Mouse (Mus musculus): Measurements from ENCODE around the gene Col15a1. TPM values are rescaled to one million over a fixed set of nuclear protein-coding genes. Genes with fewer than 3 reads are reported as not detected.

The Col15a1 gene
- polyA plus RNA-seq, 1 experiment = 3.5 TPM

GRCm38 (mm10) chr4:47351386-47352049 is 143.6 kb downstream of the Col15a1 start:
- no peak overlapping the region for H3K27ac ChIP-seq (ENCODE audit: insufficient read depth, low read length)
- peak; percentile 60 to 65 for DNase-seq (ENCODE audit: low read depth in 1 of 2, low spot score in 2 of 2)
- H3K36me3 ChIP-seq (ENCODE audit: control insufficient read depth, insufficient read depth, low read length) = no peaks in the 10 kb centered on the region
- H3K4me3 ChIP-seq (ENCODE audit: extremely low read depth, insufficient read depth, insufficient read length) = no peak overlapping the region
- no peaks in the 10 kb centered on the region; the same call in 1 of the 2 replicates for H3K27me3 ChIP-seq (ENCODE audit: control insufficient read depth, insufficient read depth, low read length)
- TF ChIP-seq CTCF (IDR thresholded peaks at IDR 0.05; ENCODE audit: extremely low read depth, insufficient read depth, insufficient read length, insufficient replicate concordance) (peak; percentile 50; the same call in 1 of the 2 replicates), POLR2A (IDR thresholded peaks at IDR 0.05; ENCODE audit: low read depth, low read length) (no peak)
- 20% methylated on average over 9 of the region's 9 CpGs for WGBS
- H3K4me1 ChIP-seq (ENCODE audit: control insufficient read depth, insufficient read depth, insufficient read length) = 0 out of 2 replicates have a peak, but pooled peaks cover 6% of the 10 kb centered on the region

- H3K4me3 ChIP-seq (ENCODE audit: extremely low read depth, insufficient read depth, insufficient read length) = peak overlapping the region; percentile 91
These were observed 144.2 kb downstream of the Col15a1 start for GRCm38 (mm10) chr4:47352061-47352661.

GRCm38 (mm10) chr4:47352803-47353388 is 144.9 kb downstream of the Col15a1 start, which contains the start of gene Tgfbr1:
Tgfbr1 (plus strand) TSS chr4:47353222.
- WGBS = 1% methylated on average over 48 of the region's 65 CpGs
- Histone ChIP-seq H3K4me3 (ENCODE audit: extremely low read depth, insufficient read depth, insufficient read length) (peak within 1 kb of the TSS; percentile 94), H3K27me3 (ENCODE audit: control insufficient read depth, insufficient read depth, low read length) (no peaks in the 10 kb centered on the region; the same call in 1 of the 2 replicates), H3K36me3 (ENCODE audit: control insufficient read depth, insufficient read depth, low read length) (no peaks in the 10 kb centered on the region), H3K27ac (ENCODE audit: insufficient read depth, low read length) (peak within 1 kb of the TSS; percentile 86), H3K4me1 (ENCODE audit: control insufficient read depth, insufficient read depth, insufficient read length) (0 out of 2 replicates have a peak, but pooled peaks cover 6% of the 10 kb centered on the region)
- TF ChIP-seq CTCF (IDR thresholded peaks at IDR 0.05; ENCODE audit: extremely low read depth, insufficient read depth, insufficient read length, insufficient replicate concordance) (no peak), POLR2A (IDR thresholded peaks at IDR 0.05; ENCODE audit: low read depth, low read length) (peak; percentile 89)
- peak; percentile 89 to 99 for DNase-seq (ENCODE audit: low read depth in 1 of 2, low spot score in 2 of 2)

More at GRCm38 (mm10) chr4:47352061-47352661, 144.2 kb downstream of the Col15a1 start:
- no peaks in the 10 kb centered on the region; the same call in 1 of the 2 replicates for H3K27me3 ChIP-seq (ENCODE audit: control insufficient read depth, insufficient read depth, low read length)
- no peak overlapping the region for H3K27ac ChIP-seq (ENCODE audit: insufficient read depth, low read length)
- H3K36me3 ChIP-seq (ENCODE audit: control insufficient read depth, insufficient read depth, low read length) = no peaks in the 10 kb centered on the region
- 0 out of 2 replicates have a peak, but pooled peaks cover 6% of the 10 kb centered on the region for H3K4me1 ChIP-seq (ENCODE audit: control insufficient read depth, insufficient read depth, insufficient read length)
- TF ChIP-seq POLR2A (IDR thresholded peaks at IDR 0.05; ENCODE audit: low read depth, low read length) (no peak), CTCF (IDR thresholded peaks at IDR 0.05; ENCODE audit: extremely low read depth, insufficient read depth, insufficient read length, insufficient replicate concordance) (no peak)
- peak in 1 of 2 experiments; percentile 22 for DNase-seq (ENCODE audit: low read depth in 1 of 2, low spot score in 2 of 2)
- WGBS = 2% methylated on average over 32 of the region's 32 CpGs

- 0 out of 2 replicates have a peak, but pooled peaks cover 6% of the 10 kb centered on the region for H3K4me1 ChIP-seq (ENCODE audit: control insufficient read depth, insufficient read depth, insufficient read length)
- no peaks in the 10 kb centered on the region for H3K36me3 ChIP-seq (ENCODE audit: control insufficient read depth, insufficient read depth, low read length)
- H3K27me3 ChIP-seq (ENCODE audit: control insufficient read depth, insufficient read depth, low read length) = no peaks in the 10 kb centered on the region; the same call in 1 of the 2 replicates
- DNase-seq (ENCODE audit: low read depth in 1 of 2, low spot score in 2 of 2) = peak in 1 of 2 experiments; percentile 58
- TF ChIP-seq POLR2A (IDR thresholded peaks at IDR 0.05; ENCODE audit: low read depth, low read length) = no peak
- no peak for TF ChIP-seq CTCF (IDR thresholded peaks at IDR 0.05; ENCODE audit: extremely low read depth, insufficient read depth, insufficient read length, insufficient replicate concordance)
- peak overlapping the region; percentile 94 for H3K4me3 ChIP-seq (ENCODE audit: extremely low read depth, insufficient read depth, insufficient read length)
- H3K27ac ChIP-seq (ENCODE audit: insufficient read depth, low read length) = peak overlapping the region; percentile 86
- WGBS = 2% methylated on average over 66 of the region's 73 CpGs
These were observed 145.6 kb downstream of the Col15a1 start for GRCm38 (mm10) chr4:47353416-47354111.

- H3K27ac ChIP-seq (ENCODE audit: insufficient read depth, low read length) = no peak overlapping the region
- 43% methylated on average over 3 of the region's 3 CpGs for WGBS
These were observed 146.3 kb downstream of the Col15a1 start for GRCm38 (mm10) chr4:47354304-47354703.

GRCm38 (mm10) chr4:47362662-47363061 is 154.7 kb downstream of the Col15a1 start:
- Histone ChIP-seq H3K27me3 (ENCODE audit: control insufficient read depth, insufficient read depth, low read length) (no peaks in the 10 kb centered on the region), H3K4me1 (ENCODE audit: control insufficient read depth, insufficient read depth, insufficient read length) (no peaks in the 10 kb centered on the region; the same call in 1 of the 2 replicates), H3K4me3 (ENCODE audit: extremely low read depth, insufficient read depth, insufficient read length) (no peak overlapping the region), H3K27ac (ENCODE audit: insufficient read depth, low read length) (no peak overlapping the region), H3K36me3 (ENCODE audit: control insufficient read depth, insufficient read depth, low read length) (no peaks in the 10 kb centered on the region)
- no peak for TF ChIP-seq POLR2A (IDR thresholded peaks at IDR 0.05; ENCODE audit: low read depth, low read length)
- TF ChIP-seq CTCF (IDR thresholded peaks at IDR 0.05; ENCODE audit: extremely low read depth, insufficient read depth, insufficient read length, insufficient replicate concordance) = no peak
- WGBS = 86% methylated on average over 2 of the region's 2 CpGs
- DNase-seq (ENCODE audit: low read depth in 1 of 2, low spot score in 2 of 2) = no peak

More at GRCm38 (mm10) chr4:47354304-47354703, 146.3 kb downstream of the Col15a1 start:
- no peaks in the 10 kb centered on the region; the same call in 1 of the 2 replicates for H3K27me3 ChIP-seq (ENCODE audit: control insufficient read depth, insufficient read depth, low read length)
- no peak for DNase-seq (ENCODE audit: low read depth in 1 of 2, low spot score in 2 of 2)
- no peak for TF ChIP-seq POLR2A (IDR thresholded peaks at IDR 0.05; ENCODE audit: low read depth, low read length)
- no peak for TF ChIP-seq CTCF (IDR thresholded peaks at IDR 0.05; ENCODE audit: extremely low read depth, insufficient read depth, insufficient read length, insufficient replicate concordance)
- no peaks in the 10 kb centered on the region for H3K36me3 ChIP-seq (ENCODE audit: control insufficient read depth, insufficient read depth, low read length)
- H3K4me3 ChIP-seq (ENCODE audit: extremely low read depth, insufficient read depth, insufficient read length) = no peak overlapping the region; the same call in 1 of the 2 replicates
- 0 out of 2 replicates have a peak, but pooled peaks cover 6% of the 10 kb centered on the region for H3K4me1 ChIP-seq (ENCODE audit: control insufficient read depth, insufficient read depth, insufficient read length)

Other genes starting within 250 kb of the Col15a1 start
- 0.01 TPM in 1 of 2 replicates, not detected in the other for gene Gabbr2, start 216.3 kb upstream of the Col15a1 start, polyA plus RNA-seq (2012; rRNA removed)
- gene Anks6, start 150.7 kb upstream of the Col15a1 start, polyA plus RNA-seq (2012; rRNA removed) = 1.5 and 1.6 TPM in 2 replicates
- 11.9 and 13.7 TPM in 2 replicates for gene Galnt12, start 116.3 kb upstream of the Col15a1 start, polyA plus RNA-seq (2012; rRNA removed)
- 4.6 and 5.5 TPM in 2 replicates for gene Tgfbr1, start 145.1 kb downstream of the Col15a1 start, polyA plus RNA-seq (2012; rRNA removed)